In genomic region chr11:98960313-98960906, GRCm38 (mm10) we compare ENCODE assay signal across 8 mouse cellular contexts. TPM values are rescaled to one million over a fixed set of nuclear protein-coding genes. Genes with fewer than 3 reads are reported as not detected.
DNase-seq lines count a peak whose midpoint lies in the region; ATAC-seq and TF ChIP-seq lines count a peak whose summit lies in the region.

No protein-coding gene starts in this region.

- ATAC-seq in granulocyte monocyte progenitor cell, adult 5-6 weeks (replicated peaks; ENCODE audit: poor library complexity, severe bottlenecking): peak; percentile 17
- peak; percentile 41 for ATAC-seq in intestine, embryonic 16.5 days
- ATAC-seq in inflammation-experienced regulatory T-cells, adult 6 months: no peak

- peak overlapping the region; percentile 100 for H3K4me2 ChIP-seq in intestine, embryonic 16.5 days (ENCODE audit: low read depth, low read length)

- peak overlapping the region; percentile 41; the same call in 1 of the 2 replicates for H3K27ac ChIP-seq in bone marrow macrophage, adult 2 months (ENCODE audit: insufficient read depth, low read depth, low read length)
- H3K27ac ChIP-seq in intestine, embryonic 16.5 days (ENCODE audit: low read length): peak overlapping the region; percentile 97
- H3K27ac ChIP-seq in olfactory bulb, adult 2 months (ENCODE audit: insufficient read depth, low read depth, low read length): no peak overlapping the region

- WGBS in intestine, embryonic 16.5 days: under 1% methylated on average over 51 of the region's 53 CpGs
- WGBS in olfactory bulb, adult 2 months: 3% methylated on average over 53 of the region's 53 CpGs

- peak; percentile 27 to 38 for DNase-seq in cerebellum, adult 18-20 months
- no peak for DNase-seq in cerebellum, postnatal 36 days
- DNase-seq in lung, adult 18-20 months: peak; percentile 83 to 87

- peaks cover 29% of the 10 kb centered on the region for H3K4me1 ChIP-seq in bone marrow macrophage, adult 2 months (ENCODE audit: control insufficient read depth, insufficient read depth, low read length)
- H3K4me1 ChIP-seq in intestine, embryonic 16.5 days (ENCODE audit: control insufficient read depth, insufficient read depth, low read length): peaks cover 62% of the 10 kb centered on the region
- H3K4me1 ChIP-seq in olfactory bulb, adult 2 months (ENCODE audit: control insufficient read depth, insufficient read depth, low read length): peaks cover 64% of the 10 kb centered on the region

- H3K27me3 ChIP-seq in intestine, embryonic 16.5 days (replicated peaks; ENCODE audit: control insufficient read depth, insufficient read depth, low read length): no peaks in the 10 kb centered on the region

- TF ChIP-seq POLR2A in bone marrow macrophage, adult 2 months (IDR thresholded peaks at IDR 0.05; ENCODE audit: borderline replicate concordance, low read depth, low read length): no peak
- no peak for TF ChIP-seq POLR2A in olfactory bulb, adult 2 months (IDR thresholded peaks at IDR 0.05; ENCODE audit: insufficient read depth, low read depth, low read length)

- TF ChIP-seq CTCF in bone marrow macrophage, adult 2 months (IDR thresholded peaks at IDR 0.05; ENCODE audit: low read depth, low read length): no peak
- no peak for TF ChIP-seq CTCF in olfactory bulb, adult 2 months (IDR thresholded peaks at IDR 0.05; ENCODE audit: insufficient read depth, low read depth, low read length)

- H3K36me3 ChIP-seq in intestine, embryonic 16.5 days (ENCODE audit: control insufficient read depth, insufficient read depth, low read length): no peaks in the 10 kb centered on the region

- H3K9ac ChIP-seq in intestine, embryonic 16.5 days (ENCODE audit: low read depth, low read length): peak overlapping the region; percentile 76

- no peaks in the 10 kb centered on the region for H3K9me3 ChIP-seq in intestine, embryonic 16.5 days (ENCODE audit: control insufficient read depth, low read length)

- H3K4me3 ChIP-seq in bone marrow macrophage, adult 2 months (ENCODE audit: insufficient read depth, low read length): peak overlapping the region; percentile 63
- H3K4me3 ChIP-seq in intestine, embryonic 16.5 days (ENCODE audit: low read length): peak overlapping the region; percentile 63
- H3K4me3 ChIP-seq in olfactory bulb, adult 2 months (ENCODE audit: insufficient read depth, low read depth, low read length): peak overlapping the region; percentile 42

RNA-seq across cellular contexts. Expression of gene Gjd3, which starts 22.4 kb away (rescaled TPM):
- polyA plus RNA-seq in bone marrow macrophage, adult 2 months (2012; ENCODE audit: insufficient read depth, insufficient read length, missing spikeins): not detected in 2 replicates
- not detected in 2 replicates for total RNA-seq in granulocyte monocyte progenitor cell, adult 5-6 weeks (2014; fragmentation: Nextera tagmentation)
- 1.8 TPM in 1 of 2 replicates, not detected in the other for total RNA-seq in granulocyte monocyte progenitor cell, adult 5-6 weeks (2017)
- 0.17 TPM in 1 of 2 replicates, not detected in the other for polyA plus RNA-seq in intestine, embryonic 16.5 days (2015; fragmentation: Nextera tagmentation; extraction: Ambion mirVana)
- not detected in 2 replicates for polyA plus RNA-seq in olfactory bulb, adult 2 months (2012; ENCODE audit: insufficient read depth, insufficient read length, low replicate concordance, missing spikeins)
- polyA plus RNA-seq in inflammation-experienced regulatory T-cells, adult 6 months (2017; shearing (Covaris generic)): not detected

RNA-seq across cellular contexts. Expression of gene Rara, which starts 32.8 kb away (rescaled TPM):
- 24.0 and 25.9 TPM in 2 replicates for polyA plus RNA-seq in bone marrow macrophage, adult 2 months (2012; ENCODE audit: insufficient read depth, insufficient read length, missing spikeins)
- total RNA-seq in granulocyte monocyte progenitor cell, adult 5-6 weeks (2014; fragmentation: Nextera tagmentation): 3.8 and 8.8 TPM in 2 replicates
- 1.9 and 3.1 TPM in 2 replicates for total RNA-seq in granulocyte monocyte progenitor cell, adult 5-6 weeks (2017)
- polyA plus RNA-seq in intestine, embryonic 16.5 days (2015; fragmentation: Nextera tagmentation; extraction: Ambion mirVana): 28.2 and 31.2 TPM in 2 replicates
- not detected in 2 replicates for polyA plus RNA-seq in olfactory bulb, adult 2 months (2012; ENCODE audit: insufficient read depth, insufficient read length, low replicate concordance, missing spikeins)
- polyA plus RNA-seq in inflammation-experienced regulatory T-cells, adult 6 months (2017; shearing (Covaris generic)): 1 to 10 TPM; 7.4 to 8.1 (median 7.6) TPM

RNA-seq across cellular contexts. Expression of gene Cdc6, which starts 52.8 kb away (rescaled TPM):
- 4.8 and 6.9 TPM in 2 replicates for polyA plus RNA-seq in bone marrow macrophage, adult 2 months (2012; ENCODE audit: insufficient read depth, insufficient read length, missing spikeins)
- total RNA-seq in granulocyte monocyte progenitor cell, adult 5-6 weeks (2014; fragmentation: Nextera tagmentation): 47.8 and 58.8 TPM in 2 replicates
- total RNA-seq in granulocyte monocyte progenitor cell, adult 5-6 weeks (2017): 30.3 and 43.5 TPM in 2 replicates
- 18.9 and 23.0 TPM in 2 replicates for polyA plus RNA-seq in intestine, embryonic 16.5 days (2015; fragmentation: Nextera tagmentation; extraction: Ambion mirVana)
- polyA plus RNA-seq in olfactory bulb, adult 2 months (2012; ENCODE audit: insufficient read depth, insufficient read length, low replicate concordance, missing spikeins): not detected in 2 replicates
- 10 to 100 TPM in 1 of 3 experiments, 1 to 10 TPM in 2; 5.1 to 40.6 (median 5.2) TPM for polyA plus RNA-seq in inflammation-experienced regulatory T-cells, adult 6 months (2017; shearing (Covaris generic))

Comparison
In these comparisons a context has a peak if more than half of its experiments do, and no peak if none do; other contexts are left out.
1. DNase-seq: peak in cerebellum, adult 18-20 months (2 of 2) and lung, adult 18-20 months (2 of 2); none in cerebellum, postnatal 36 days (0 of 2).
2. Peak in every context shown above with its lines, with median percentiles within 50 percentile points of each other: H3K4me3 ChIP-seq.